Mouse (Mus musculus): ENCODE data around the gene Isca2. TPM values are rescaled to one million over a fixed set of nuclear protein-coding genes. Genes with fewer than 3 reads are reported as not detected.

Isca2 gene
- polyA plus RNA-seq, 1 experiment from 2014 or later = 123 TPM

DNA sequence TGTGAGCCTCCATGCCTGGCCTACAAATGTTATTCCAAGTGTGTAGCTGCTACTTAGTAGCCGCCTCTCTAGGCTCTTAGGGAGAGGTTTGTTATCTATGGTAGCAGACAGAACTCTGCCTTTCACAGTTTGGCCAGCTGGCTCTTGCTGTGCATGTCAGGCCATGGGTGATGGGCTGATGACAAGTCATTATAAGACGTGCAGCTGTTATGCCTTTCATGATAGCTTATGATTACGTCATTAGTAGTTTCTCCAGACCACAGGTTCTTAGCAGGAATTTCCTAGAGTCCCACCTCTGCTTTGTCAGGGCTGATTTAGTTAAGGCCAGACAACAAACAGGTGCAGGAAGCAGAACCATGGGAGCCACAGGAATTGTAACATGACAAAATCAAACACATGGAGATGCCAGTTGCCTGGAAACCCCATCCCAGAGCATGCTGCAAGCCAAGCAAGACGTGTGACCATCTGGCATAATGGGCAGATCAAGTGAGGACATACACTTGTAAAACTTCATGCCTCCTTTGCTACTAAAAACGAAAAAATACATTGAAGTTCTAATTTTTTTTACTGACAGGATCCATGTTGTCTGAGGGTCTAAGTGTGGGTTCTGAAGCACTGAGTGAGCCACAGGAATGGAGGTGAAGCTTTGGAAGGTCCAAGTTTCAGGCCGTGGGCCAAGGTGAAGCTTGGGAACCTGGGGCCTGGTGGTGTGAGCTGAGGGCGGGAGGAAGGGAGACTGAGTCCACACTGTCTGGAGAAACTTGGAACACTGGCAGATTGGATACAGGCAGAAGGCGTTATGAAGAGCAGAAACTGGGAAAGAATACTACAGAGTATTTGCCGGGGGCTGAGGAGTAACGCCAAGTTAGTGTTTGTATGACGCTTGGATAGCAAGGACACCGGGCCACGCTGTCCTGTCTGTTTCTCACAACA lies 46.5 kb downstream of the Isca2 start:
- H3K27me3 ChIP-seq (ENCODE audit: control insufficient read depth, insufficient read depth, low read length) = no peaks in the 10 kb centered on the region
- no peaks in the 10 kb centered on the region for H3K36me3 ChIP-seq (ENCODE audit: control insufficient read depth, insufficient read depth, low read length)
- no peak overlapping the region for H3K27ac ChIP-seq (ENCODE audit: low read length)
- 79% methylated on average over 13 of the region's 13 CpGs for WGBS
- no peak for ATAC-seq (ENCODE audit: insufficient read depth, low FRiP score)
- H3K4me3 ChIP-seq (replicated peaks; ENCODE audit: low read length) = no peak overlapping the region
- no peak overlapping the region for H3K9ac ChIP-seq (ENCODE audit: low read length)
- H3K9me3 ChIP-seq (replicated peaks; ENCODE audit: control insufficient read depth, low read length) = no peaks in the 10 kb centered on the region
- H3K4me2 ChIP-seq (ENCODE audit: low read depth, low read length) = no peak overlapping the region
- no peaks in the 10 kb centered on the region for H3K4me1 ChIP-seq (ENCODE audit: control insufficient read depth, insufficient read depth, low read length)

DNA sequence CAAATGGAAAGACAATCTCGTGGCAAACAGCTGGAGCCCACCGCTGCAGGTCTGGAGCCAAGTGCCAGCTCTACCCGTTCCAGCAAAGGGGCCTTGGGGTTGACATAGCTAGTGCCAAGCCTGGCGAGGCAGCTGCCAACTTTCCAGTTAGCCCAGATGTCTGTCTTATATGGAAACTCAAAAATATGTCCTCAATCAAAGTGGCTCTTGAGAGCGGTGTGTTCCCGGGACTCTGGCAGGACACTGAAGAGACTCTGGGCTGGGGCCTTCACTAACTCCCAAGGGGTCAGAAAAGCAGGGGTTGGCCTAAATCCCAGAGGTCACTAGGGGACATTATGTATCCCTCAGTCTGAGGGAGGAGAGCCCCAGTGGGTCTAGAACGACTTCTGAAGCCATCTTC lies 50.5 kb downstream of the Isca2 start:
- no peaks in the 10 kb centered on the region for H3K4me1 ChIP-seq (ENCODE audit: control insufficient read depth, insufficient read depth, low read length)
- H3K36me3 ChIP-seq (ENCODE audit: control insufficient read depth, insufficient read depth, low read length) = no peaks in the 10 kb centered on the region
- no peak overlapping the region for H3K9ac ChIP-seq (ENCODE audit: low read length)
- WGBS = 67% methylated on average over 7 of the region's 7 CpGs
- no peak for ATAC-seq (ENCODE audit: insufficient read depth, low FRiP score)
- H3K4me2 ChIP-seq (ENCODE audit: low read depth, low read length) = no peak overlapping the region
- H3K27me3 ChIP-seq (ENCODE audit: control insufficient read depth, insufficient read depth, low read length) = no peaks in the 10 kb centered on the region
- H3K4me3 ChIP-seq (replicated peaks; ENCODE audit: low read length) = no peak overlapping the region
- no peaks in the 10 kb centered on the region for H3K9me3 ChIP-seq (replicated peaks; ENCODE audit: control insufficient read depth, low read length)
- H3K27ac ChIP-seq (ENCODE audit: low read length) = no peak overlapping the region

DNA sequence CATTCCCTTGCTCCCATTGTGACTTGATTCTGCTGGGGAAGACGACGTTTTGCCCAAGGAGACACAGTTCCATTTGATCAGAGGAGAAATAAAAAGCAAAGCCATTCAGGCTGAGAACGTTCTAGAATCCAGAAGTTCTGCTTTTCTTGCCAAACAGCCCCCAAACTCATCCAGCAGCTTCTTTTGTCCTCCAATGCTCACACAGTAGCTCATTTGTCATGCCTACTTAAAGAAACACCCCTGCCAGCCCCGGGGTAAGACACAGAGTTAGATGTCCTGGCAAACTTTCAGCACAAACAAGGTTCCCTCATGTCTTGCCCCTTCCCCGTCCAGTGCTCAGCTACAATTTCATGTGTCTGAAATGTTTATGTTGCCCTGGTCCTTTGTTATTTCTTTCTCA lies 51.2 kb downstream of the Isca2 start:
- 59% methylated on average over 5 of the region's 5 CpGs for WGBS

More for the DNA sequence above, 51.2 kb downstream of the Isca2 start:
- Histone ChIP-seq H3K27ac (ENCODE audit: low read length) (no peak overlapping the region), H3K4me2 (ENCODE audit: low read depth, low read length) (no peak overlapping the region), H3K36me3 (ENCODE audit: control insufficient read depth, insufficient read depth, low read length) (no peaks in the 10 kb centered on the region), H3K4me1 (ENCODE audit: control insufficient read depth, insufficient read depth, low read length) (no peaks in the 10 kb centered on the region), H3K27me3 (ENCODE audit: control insufficient read depth, insufficient read depth, low read length) (no peaks in the 10 kb centered on the region), H3K9me3 (replicated peaks; ENCODE audit: control insufficient read depth, low read length) (no peaks in the 10 kb centered on the region), H3K9ac (ENCODE audit: low read length) (no peak overlapping the region), H3K4me3 (replicated peaks; ENCODE audit: low read length) (no peak overlapping the region)
- ATAC-seq (ENCODE audit: insufficient read depth, low FRiP score) = no peak

Other genes with a start within 250 kb of the Isca2 start
- not detected in 2 replicates for gene Vsx2, start 203.5 kb upstream of the Isca2 start, polyA plus RNA-seq (2015; fragmentation: Nextera tagmentation; extraction: Ambion mirVana)
- gene Abcd4, start 155.8 kb upstream of the Isca2 start, polyA plus RNA-seq (2015; fragmentation: Nextera tagmentation; extraction: Ambion mirVana) = 12.8 and 13.2 TPM in 2 replicates
- gene Vrtn, start 132.2 kb upstream of the Isca2 start, polyA plus RNA-seq (2015; fragmentation: Nextera tagmentation; extraction: Ambion mirVana) = not detected in 2 replicates
- gene Syndig1l, start 74.4 kb upstream of the Isca2 start, polyA plus RNA-seq (2015; fragmentation: Nextera tagmentation; extraction: Ambion mirVana) = 0.09 and 0.12 TPM in 2 replicates
- gene Npc2, start 99 bp upstream of the Isca2 start, polyA plus RNA-seq (2015; fragmentation: Nextera tagmentation; extraction: Ambion mirVana) = 65.5 and 69.3 TPM in 2 replicates
- 1.2 and 1.6 TPM in 2 replicates for gene Ltbp2, start 103.3 kb downstream of the Isca2 start, polyA plus RNA-seq (2015; fragmentation: Nextera tagmentation; extraction: Ambion mirVana)
- gene Fcf1, start 197.6 kb downstream of the Isca2 start, polyA plus RNA-seq (2015; fragmentation: Nextera tagmentation; extraction: Ambion mirVana) = 114 and 119 TPM in 2 replicates
- 11.8 and 12.4 TPM in 2 replicates for gene Arel1, start 197.6 kb downstream of the Isca2 start, polyA plus RNA-seq (2015; fragmentation: Nextera tagmentation; extraction: Ambion mirVana)
- 22.3 and 23.1 TPM in 2 replicates for gene Ylpm1, start 223.1 kb downstream of the Isca2 start, polyA plus RNA-seq (2015; fragmentation: Nextera tagmentation; extraction: Ambion mirVana)